13 mouse cellular contexts compared by ENCODE assay signal in genomic region chr11:88107365-88107764, GRCm38 (mm10). TPM values are rescaled to one million over a fixed set of nuclear protein-coding genes. Genes with fewer than 3 reads are reported as not detected.
DNase-seq lines count a peak whose midpoint lies in the region; ATAC-seq and TF ChIP-seq lines count a peak whose summit lies in the region.
"Had no signal": no experiment of that assay in that cellular context is flagged by ENCODE, and none has a peak within 500 bp of the region (broad histone marks: within the 10 kb centered on the region; RNA-seq: fewer than 3 reads in every experiment).

No protein-coding gene starts in this region.

- intact Hi-C loops in heart, adult 2 months (cut with DNase I), result no loop called here

- H3K9ac ChIP-seq in heart, adult 2 months (ENCODE audit: low read depth, low read length), result no peak overlapping the region
- H3K9ac ChIP-seq in midbrain, postnatal 0 days (replicated peaks; ENCODE audit: low read length, poor library complexity, severe bottlenecking), result no peak overlapping the region
- no peak overlapping the region for H3K9ac ChIP-seq in forebrain, embryonic 14.5 days (ENCODE audit: low read length)

- no peak for ATAC-seq in midbrain, postnatal 0 days (ENCODE audit: low FRiP score)
- ATAC-seq in granulocyte monocyte progenitor cell, adult 5-6 weeks (replicated peaks; ENCODE audit: poor library complexity, severe bottlenecking), result peak; percentile 96
- no peak for ATAC-seq in forebrain, embryonic 14.5 days

- peak in 1 of 2 experiments; percentile 64 for DNase-seq in heart, adult 2 months
- DNase-seq in heart, postnatal 4 days, result no peak
- DNase-seq in midbrain, embryonic 10.5 days (ENCODE audit: low spot score), result no peak
- no peak for DNase-seq in midbrain, postnatal 0 days (ENCODE audit: low spot score)
- DNase-seq in thymus, postnatal 4 days, result no peak
- no peak for DNase-seq in forebrain, embryonic 14.5 days (ENCODE audit: low spot score)
- DNase-seq: adrenal gland, adult 2 months; cerebellum, postnatal 10 days; retina, postnatal 1 day; thymus, adult 18-20 months had no signal

- H3K27ac ChIP-seq in heart, adult 2 months, result peak overlapping the region; percentile 47
- H3K27ac ChIP-seq in midbrain, embryonic 10.5 days (replicated peaks), result peak overlapping the region; percentile 65
- H3K27ac ChIP-seq in midbrain, postnatal 0 days (ENCODE audit: low read depth, low read length), result no peak overlapping the region
- 0 out of 2 replicates have a peak overlapping the region, but pooled peaks have one; percentile 10 for H3K27ac ChIP-seq in olfactory bulb, adult 2 months (ENCODE audit: insufficient read depth, low read depth, low read length)
- H3K27ac ChIP-seq in forebrain, embryonic 14.5 days (ENCODE audit: low read depth, low read length), result no peak overlapping the region

- H3K36me3 ChIP-seq in heart, adult 2 months (ENCODE audit: control insufficient read depth, insufficient read depth, low read length), result peaks cover 9% of the 10 kb centered on the region; the same call in 1 of the 2 replicates
- H3K36me3 ChIP-seq in midbrain, embryonic 10.5 days, result peaks cover 22% of the 10 kb centered on the region
- no peaks in the 10 kb centered on the region for H3K36me3 ChIP-seq in midbrain, postnatal 0 days (ENCODE audit: insufficient read depth, low read length)
- no peaks in the 10 kb centered on the region for H3K36me3 ChIP-seq in forebrain, embryonic 14.5 days (ENCODE audit: control insufficient read depth, insufficient read depth, low read length)

- TF ChIP-seq POLR2A in heart, adult 2 months (IDR thresholded peaks at IDR 0.05; ENCODE audit: insufficient read depth, low read depth, low read length), result no peak
- no peak for TF ChIP-seq POLR2A in olfactory bulb, adult 2 months (IDR thresholded peaks at IDR 0.05; ENCODE audit: insufficient read depth, low read depth, low read length)

- H3K4me1 ChIP-seq in heart, adult 2 months (ENCODE audit: control insufficient read depth, insufficient read depth, low read length), result peaks cover 33% of the 10 kb centered on the region
- H3K4me1 ChIP-seq in midbrain, embryonic 10.5 days, result peaks cover 71% of the 10 kb centered on the region
- H3K4me1 ChIP-seq in midbrain, postnatal 0 days (ENCODE audit: insufficient read depth, low read length), result no peaks in the 10 kb centered on the region
- H3K4me1 ChIP-seq in olfactory bulb, adult 2 months (ENCODE audit: control insufficient read depth, insufficient read depth, low read length), result peaks cover 17% of the 10 kb centered on the region
- H3K4me1 ChIP-seq in forebrain, embryonic 14.5 days (ENCODE audit: control insufficient read depth, insufficient read depth, low read length), result no peaks in the 10 kb centered on the region

- peaks cover 6% of the 10 kb centered on the region for H3K79me2 ChIP-seq in heart, adult 2 months (replicated peaks; ENCODE audit: control insufficient read depth, insufficient read depth, low read length)

- TF ChIP-seq CTCF in heart, adult 2 months (IDR thresholded peaks at IDR 0.05), result no peak
- no peak for TF ChIP-seq CTCF in midbrain, postnatal 0 days (IDR thresholded peaks at IDR 0.05)
- TF ChIP-seq CTCF in olfactory bulb, adult 2 months (IDR thresholded peaks at IDR 0.05; ENCODE audit: insufficient read depth, low read depth, low read length), result no peak

- no peak overlapping the region for H3K4me2 ChIP-seq in midbrain, postnatal 0 days (ENCODE audit: low read depth, low read length, poor library complexity, severe bottlenecking)
- no peak overlapping the region for H3K4me2 ChIP-seq in forebrain, embryonic 14.5 days (ENCODE audit: low read length)

- no peak overlapping the region for H3K4me3 ChIP-seq in heart, adult 2 months
- H3K4me3 ChIP-seq in midbrain, embryonic 10.5 days, result no peak overlapping the region
- no peak overlapping the region for H3K4me3 ChIP-seq in midbrain, postnatal 0 days (ENCODE audit: low read depth, low read length)
- no peak overlapping the region for H3K4me3 ChIP-seq in olfactory bulb, adult 2 months (ENCODE audit: insufficient read depth, low read depth, low read length)
- no peak overlapping the region for H3K4me3 ChIP-seq in forebrain, embryonic 14.5 days (ENCODE audit: low read depth, low read length)
- H3K4me3 ChIP-seq: erythroblast, embryonic 14.5 days had no signal

- no peaks in the 10 kb centered on the region for H3K27me3 ChIP-seq in heart, adult 2 months (ENCODE audit: control insufficient read depth, insufficient read depth, low read length)
- H3K27me3 ChIP-seq in midbrain, embryonic 10.5 days (ENCODE audit: low read depth, poor library complexity, severe bottlenecking), result no peaks in the 10 kb centered on the region
- H3K27me3 ChIP-seq in midbrain, postnatal 0 days (ENCODE audit: insufficient read depth, low read length), result no peaks in the 10 kb centered on the region
- no peaks in the 10 kb centered on the region for H3K27me3 ChIP-seq in forebrain, embryonic 14.5 days (replicated peaks; ENCODE audit: control insufficient read depth, insufficient read depth, low read length)

- WGBS in heart, adult 2 months, result 30% methylated on average over 4 of the region's 4 CpGs
- WGBS in midbrain, embryonic 10.5 days, result 87% methylated on average over 4 of the region's 4 CpGs
- 81% methylated on average over 4 of the region's 4 CpGs for WGBS in midbrain, postnatal 0 days
- WGBS in olfactory bulb, adult 2 months, result 70% methylated on average over 4 of the region's 4 CpGs
- 89% methylated on average over 4 of the region's 4 CpGs for WGBS in forebrain, embryonic 14.5 days

- H3K9me3 ChIP-seq in midbrain, embryonic 10.5 days (replicated peaks), result no peaks in the 10 kb centered on the region
- no peaks in the 10 kb centered on the region for H3K9me3 ChIP-seq in midbrain, postnatal 0 days (ENCODE audit: low read length)
- H3K9me3 ChIP-seq in forebrain, embryonic 14.5 days (replicated peaks; ENCODE audit: control insufficient read depth, low read length), result no peaks in the 10 kb centered on the region

- TF ChIP-seq EP300 in heart, adult 2 months (IDR thresholded peaks at IDR 0.05; ENCODE audit: insufficient read depth, low read depth, low read length), result no peak

RNA-seq across cellular contexts. Expression of gene Cuedc1, which starts 9.5 kb away (rescaled TPM):
- total RNA-seq in heart, adult 2 months (2021), result 10 to 100 TPM; 49.8 to 55.0 TPM
- 36.2 and 38.7 TPM in 2 replicates for polyA plus RNA-seq in heart, adult 2 months (2012; rRNA removed)
- total RNA-seq in heart, postnatal 4 days (2021), result 10 to 100 TPM; 39.5 to 40.0 TPM
- 26.4 and 27.2 TPM in 2 replicates for polyA plus RNA-seq in midbrain, embryonic 10.5 days (2016; fragmentation: Nextera tagmentation; extraction: Ambion mirVana)
- total RNA-seq in midbrain, postnatal 0 days (2014; rRNA removed), result 38.8 and 40.2 TPM in 2 replicates
- polyA plus RNA-seq in midbrain, postnatal 0 days (2015; fragmentation: Nextera tagmentation; extraction: Ambion mirVana), result 32.7 and 37.5 TPM in 2 replicates
- total RNA-seq in granulocyte monocyte progenitor cell, adult 5-6 weeks (2014; fragmentation: Nextera tagmentation), result 0.92 and 1.1 TPM in 2 replicates
- total RNA-seq in granulocyte monocyte progenitor cell, adult 5-6 weeks (2017), result 1.5 and 1.6 TPM in 2 replicates
- not detected in 2 replicates for polyA plus RNA-seq in olfactory bulb, adult 2 months (2012; ENCODE audit: insufficient read depth, insufficient read length, low replicate concordance, missing spikeins)
- polyA plus RNA-seq in forebrain, embryonic 14.5 days (2014; fragmentation: Nextera tagmentation; extraction: Ambion mirVana), result 13.0 and 18.6 TPM in 2 replicates

RNA-seq across cellular contexts. Expression of gene Vezf1, which starts 39.3 kb away (rescaled TPM):
- 10 to 100 TPM; 37.9 to 49.8 TPM for total RNA-seq in heart, adult 2 months (2021)
- polyA plus RNA-seq in heart, adult 2 months (2012; rRNA removed), result 22.6 and 34.5 TPM in 2 replicates
- total RNA-seq in heart, postnatal 4 days (2021), result 10 to 100 TPM; 36.7 to 41.3 TPM
- 70.5 and 73.9 TPM in 2 replicates for polyA plus RNA-seq in midbrain, embryonic 10.5 days (2016; fragmentation: Nextera tagmentation; extraction: Ambion mirVana)
- 31.4 and 40.6 TPM in 2 replicates for total RNA-seq in midbrain, postnatal 0 days (2014; rRNA removed)
- polyA plus RNA-seq in midbrain, postnatal 0 days (2015; fragmentation: Nextera tagmentation; extraction: Ambion mirVana), result 29.7 and 30.9 TPM in 2 replicates
- total RNA-seq in granulocyte monocyte progenitor cell, adult 5-6 weeks (2014; fragmentation: Nextera tagmentation), result 28.2 and 32.0 TPM in 2 replicates
- total RNA-seq in granulocyte monocyte progenitor cell, adult 5-6 weeks (2017), result 14.3 and 15.8 TPM in 2 replicates
- polyA plus RNA-seq in olfactory bulb, adult 2 months (2012; ENCODE audit: insufficient read depth, insufficient read length, low replicate concordance, missing spikeins), result not detected in 2 replicates
- polyA plus RNA-seq in forebrain, embryonic 14.5 days (2014; fragmentation: Nextera tagmentation; extraction: Ambion mirVana), result 60.0 and 64.7 TPM in 2 replicates

Comparison
In these comparisons a context has a peak if more than half of its experiments do, and no peak if none do; other contexts are left out.
1. H3K27ac ChIP-seq: peak in heart, adult 2 months (single experiment), midbrain, embryonic 10.5 days (single experiment) and olfactory bulb, adult 2 months (single experiment); none in midbrain, postnatal 0 days (single experiment) and forebrain, embryonic 14.5 days (single experiment).